Mouse (Mus musculus) intestine, postnatal 0 days (tissue): ENCODE data around the gene Sult3a2. TPM values are rescaled to one million over a fixed set of nuclear protein-coding genes. Genes with fewer than 3 reads are reported as not detected.
"Not testable (repeated sequence)": the region's sequence is repeated elsewhere in the genome, so short reads cannot be mapped to it uniquely, and the experiment has no call there.

Source experiments
- ATAC-seq: fragments of 200-750 bp; cut with Nextera tagmentation; 2 replicates; pipeline ENCODE4 v1.8.0; 2017; ENCODE audit warnings: mild to moderate bottlenecking, moderate TSS enrichment, moderate library complexity
- H3K27ac ChIP-seq: fragments of 300-500 bp; sonication (generic); 2 replicates; pipeline ENCODE4 v1.5.1; 2014; ENCODE audit warnings: mild to moderate bottlenecking, low read depth, low read length, moderate library complexity
- H3K27me3 ChIP-seq: fragments of 300-500 bp; sonication (generic); replicated peaks from 2 replicates; pipeline ENCODE4 v1.6.1; 2014; ENCODE audit warnings: low read length, mixed read lengths; ENCODE audit not compliant: control insufficient read depth, insufficient read depth
- H3K36me3 ChIP-seq: fragments of 300-500 bp; sonication (generic); 2 replicates; pipeline ENCODE4 v1.6.1; 2014; ENCODE audit warnings: mild to moderate bottlenecking, moderate library complexity; ENCODE audit not compliant: control insufficient read depth, insufficient read depth
- H3K4me1 ChIP-seq: fragments of 300-500 bp; sonication (generic); replicated peaks from 2 replicates; pipeline ENCODE4 v1.6.1; 2014; ENCODE audit warnings: antibody characterized with exemption, low read length, mixed read lengths; ENCODE audit not compliant: control insufficient read depth, insufficient read depth
- H3K4me2 ChIP-seq: fragments of 300-500 bp; sonication (generic); replicated peaks from 2 replicates; pipeline ENCODE4 v1.6.1; 2014; ENCODE audit warnings: low read depth, mild to moderate bottlenecking, moderate library complexity
- H3K4me3 ChIP-seq: fragments of 300-500 bp; sonication (generic); 2 replicates; pipeline ENCODE4 v1.5.1; 2014; ENCODE audit warnings: low read depth, low read length
- H3K9ac ChIP-seq: fragments of 300-500 bp; sonication (generic); 2 replicates; pipeline ENCODE4 v1.6.1; 2014; ENCODE audit warnings: mild to moderate bottlenecking, low read depth, low read length
- H3K9me3 ChIP-seq: fragments of 300-500 bp; sonication (generic); 2 replicates; pipeline ENCODE4 v1.6.1; 2016; ENCODE audit warnings: mixed run types; ENCODE audit not compliant: control insufficient read depth
- CTCF ChIP-seq: sonication (generic); IDR thresholded peaks from 2 replicates; pipeline ENCODE4 v1.5.1; 2016; ENCODE audit warnings: low read depth, mild to moderate bottlenecking, control low read depth, antibody characterized with exemption, moderate library complexity
- WGBS: fragments of 180-500 bp; shearing (Covaris S2); extraction: QIAGEN DNeasy Blood & Tissue Kit; methylation state at CpG from one replicate; pipeline ENCODE4 v1.1.7; 2014; 5-methylcytosine and 5-hydroxymethylcytosine counted together
- polyA plus RNA-seq: library from polyadenylated mRNA; unstranded; fragments of >200 nt; fragmentation: Nextera tagmentation; extraction: Ambion mirVana; gene quantifications from 2 replicates; pipeline ENCODE4 v1.2.1, GENCODE M21; 2015

Gene Sult3a2
- polyA plus RNA-seq, 1 experiment from 2014 or later: not detected

DNA sequence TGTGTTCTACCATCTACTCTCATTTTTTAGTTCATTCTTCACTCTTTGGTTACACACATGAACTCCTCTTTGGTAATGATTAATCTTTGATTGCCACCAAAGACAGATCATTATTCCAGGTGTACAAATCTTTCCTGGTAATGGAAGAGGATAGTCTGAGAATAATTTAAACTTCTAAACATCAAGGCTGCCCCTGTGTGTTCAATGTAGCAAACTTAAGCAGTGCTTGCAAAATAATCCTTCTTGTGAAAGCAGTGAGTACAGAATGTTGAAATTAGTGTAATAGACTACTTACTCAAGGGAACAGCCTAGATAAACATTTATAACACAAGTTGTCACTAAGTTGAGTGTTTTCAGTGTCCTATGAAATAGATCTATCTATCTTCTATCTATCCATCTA lies 1.0 kb upstream of the Sult3a2 start:
- no peaks in the 10 kb centered on the region for H3K9me3 ChIP-seq
- H3K4me2 ChIP-seq: no peak overlapping the region
- H3K9ac ChIP-seq: no peak overlapping the region
- no peaks in the 10 kb centered on the region for H3K27me3 ChIP-seq
- no peaks in the 10 kb centered on the region for H3K36me3 ChIP-seq
- no peak overlapping the region for H3K4me3 ChIP-seq
- no peak for TF ChIP-seq CTCF
- no peak overlapping the region for H3K27ac ChIP-seq
- ATAC-seq: no peak
- H3K4me1 ChIP-seq: no peaks in the 10 kb centered on the region

DNA sequence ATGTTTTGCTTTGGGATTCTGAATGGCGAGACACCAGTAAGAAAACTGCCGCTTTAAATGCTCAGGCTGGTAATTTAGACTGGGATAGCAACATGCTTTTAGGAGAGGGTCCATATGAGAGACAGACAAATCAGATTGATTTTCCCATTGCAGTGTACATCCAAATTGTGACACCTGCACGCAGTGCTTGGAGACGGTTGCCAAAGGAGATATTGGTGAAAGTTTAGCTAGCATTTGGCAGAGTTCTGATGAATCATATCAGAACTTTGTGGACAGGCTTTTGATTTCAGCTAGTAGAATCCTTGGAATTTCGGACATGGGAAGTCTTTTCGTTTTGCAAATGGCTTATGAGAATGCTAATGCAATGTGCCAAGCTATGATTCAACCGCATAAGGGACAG lies 51.3 kb downstream of the Sult3a2 start:
- H3K27ac ChIP-seq, H3K4me2 ChIP-seq, H3K9ac ChIP-seq, H3K9me3 ChIP-seq, H3K4me1 ChIP-seq, H3K4me3 ChIP-seq, ATAC-seq, H3K27me3 ChIP-seq, H3K36me3 ChIP-seq: not testable (repeated sequence)
- WGBS: 91% methylated on average over 7 of the region's 7 CpGs

GRCm38 (mm10) chr10:33733241-33733640 lies 53.3 kb downstream of the Sult3a2 start:
- no peak overlapping the region for H3K27ac ChIP-seq
- H3K4me2 ChIP-seq: no peak overlapping the region
- no peaks in the 10 kb centered on the region for H3K4me1 ChIP-seq
- no peak overlapping the region for H3K9ac ChIP-seq
- no peak overlapping the region for H3K4me3 ChIP-seq
- no peaks in the 10 kb centered on the region for H3K27me3 ChIP-seq
- no peaks in the 10 kb centered on the region for H3K36me3 ChIP-seq
- H3K9me3 ChIP-seq: no peaks in the 10 kb centered on the region
- TF ChIP-seq CTCF: no peak
- ATAC-seq: no peak

DNA sequence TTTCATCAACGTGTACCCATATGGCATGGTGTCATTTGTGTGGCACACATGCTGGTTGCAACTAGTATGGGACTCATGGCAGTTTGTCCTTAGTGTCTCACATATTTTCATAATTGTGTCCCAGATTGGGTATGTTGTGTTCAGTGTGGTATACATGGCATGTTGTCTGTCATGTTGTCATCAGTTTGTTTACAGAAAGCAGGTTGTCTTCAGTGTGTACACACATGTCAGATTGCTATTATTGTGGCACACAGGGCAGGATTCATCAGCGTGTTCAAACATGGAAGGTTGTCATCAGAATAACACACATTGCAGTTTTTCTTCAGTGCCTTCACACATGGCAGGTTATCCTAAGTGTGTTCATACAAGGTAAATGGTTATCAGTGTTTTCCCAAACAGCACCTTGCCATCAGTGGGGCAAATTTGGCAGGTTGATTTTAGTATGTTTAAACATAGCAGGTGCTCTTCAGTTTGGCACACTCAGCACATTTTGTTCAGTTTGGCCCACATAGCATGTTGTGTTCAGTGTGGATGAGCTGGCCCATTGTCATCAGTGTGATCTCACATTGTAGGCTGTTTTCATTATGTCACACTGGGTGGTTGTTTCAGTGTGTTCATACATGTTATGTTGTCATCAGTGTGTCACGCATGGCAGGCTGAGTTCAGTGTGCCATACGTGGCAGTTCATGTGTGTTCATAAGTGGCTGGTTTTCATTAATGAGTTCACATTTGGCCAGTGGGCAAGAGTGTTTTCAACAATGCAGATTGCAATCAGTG lies 53.9 kb downstream of the Sult3a2 start:
- H3K4me1 ChIP-seq: no peaks in the 10 kb centered on the region
- H3K36me3 ChIP-seq: no peaks in the 10 kb centered on the region
- WGBS: 80% methylated on average over 4 of the region's 4 CpGs
- H3K9ac ChIP-seq: no peak overlapping the region
- H3K27me3 ChIP-seq: no peaks in the 10 kb centered on the region
- H3K4me2 ChIP-seq: no peak overlapping the region
- H3K27ac ChIP-seq: no peak overlapping the region
- no peaks in the 10 kb centered on the region for H3K9me3 ChIP-seq
- TF ChIP-seq CTCF: no peak
- no peak overlapping the region for H3K4me3 ChIP-seq
- no peak for ATAC-seq

- no peak overlapping the region for H3K4me2 ChIP-seq
- H3K9ac ChIP-seq: no peak overlapping the region
- no peak overlapping the region for H3K27ac ChIP-seq
- WGBS: 49% methylated on average over 6 of the region's 6 CpGs
- no peaks in the 10 kb centered on the region for H3K4me1 ChIP-seq
- H3K4me3 ChIP-seq: no peak overlapping the region
- no peaks in the 10 kb centered on the region for H3K27me3 ChIP-seq
- H3K36me3 ChIP-seq: no peaks in the 10 kb centered on the region
- no peak for ATAC-seq
- no peaks in the 10 kb centered on the region for H3K9me3 ChIP-seq
- no peak for TF ChIP-seq CTCF
Measured at GRCm38 (mm10) chr10:33723764-33724163, 62.7 kb downstream of the Sult3a2 start.

DNA sequence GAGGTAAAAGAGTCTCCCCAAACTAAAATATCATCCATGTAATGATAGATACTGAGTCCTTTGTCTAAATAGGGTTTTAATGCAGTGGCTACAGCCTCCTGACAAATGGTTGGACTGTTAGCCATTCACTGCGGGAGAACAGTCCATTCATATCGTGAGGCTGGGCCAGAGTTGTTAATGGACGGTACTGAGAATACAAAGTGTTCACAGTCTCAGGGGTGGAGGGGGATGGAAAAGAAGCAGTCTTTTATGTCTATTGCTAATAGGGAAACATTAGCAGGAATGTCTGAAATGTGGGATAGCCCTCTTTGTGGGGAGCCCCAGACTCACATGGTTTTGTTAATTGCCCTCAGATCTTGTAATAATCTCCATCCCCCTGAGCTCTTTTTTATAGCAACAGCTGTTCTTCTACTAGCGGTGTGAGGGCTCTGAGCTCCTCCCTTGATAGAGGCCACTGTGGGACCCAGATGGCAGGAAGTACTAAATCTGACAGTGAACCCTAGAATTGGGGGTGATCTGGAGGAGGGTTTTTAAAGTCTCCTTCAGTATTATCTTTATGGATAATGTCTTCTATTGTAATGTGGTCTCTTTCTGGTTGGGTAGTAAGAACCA lies 64.6 kb downstream of the Sult3a2 start:
- TF ChIP-seq CTCF: no peak
- H3K4me3 ChIP-seq: no peak overlapping the region
- H3K27ac ChIP-seq: no peak overlapping the region
- no peaks in the 10 kb centered on the region for H3K27me3 ChIP-seq
- no peak for ATAC-seq
- no peaks in the 10 kb centered on the region for H3K4me1 ChIP-seq
- H3K4me2 ChIP-seq: no peak overlapping the region
- no peaks in the 10 kb centered on the region for H3K9me3 ChIP-seq
- 82% methylated on average over 4 of the region's 4 CpGs for WGBS
- H3K36me3 ChIP-seq: no peaks in the 10 kb centered on the region
- no peak overlapping the region for H3K9ac ChIP-seq

Other genes with a start within 250 kb of the Sult3a2 start
- gene Clvs2, start 161.9 kb downstream of the Sult3a2 start, polyA plus RNA-seq: 0.14 and 0.61 TPM in 2 replicates
- not detected in 2 replicates for gene Sult3a1, start 71.0 kb upstream of the Sult3a2 start, polyA plus RNA-seq
- 0.66 and 0.67 TPM in 2 replicates for gene Rsph4a, start 118.4 kb upstream of the Sult3a2 start, polyA plus RNA-seq
- gene Zup1, start 164.6 kb upstream of the Sult3a2 start, polyA plus RNA-seq: 10.6 and 11.4 TPM in 2 replicates
- gene Rwdd1, start 232.9 kb upstream of the Sult3a2 start, polyA plus RNA-seq: 92.5 TPM in 2 replicates